Mouse (Mus musculus) ZHBTc4 (cell line): Measurements from ENCODE around the gene Fbrsl1.

Experiments used
- DNase-seq: peaks from one replicate; pipeline ENCODE4 v3.0.0-alpha.2; 2011; ENCODE audit warnings: low read depth, low spot score

The Fbrsl1 gene

DNA sequence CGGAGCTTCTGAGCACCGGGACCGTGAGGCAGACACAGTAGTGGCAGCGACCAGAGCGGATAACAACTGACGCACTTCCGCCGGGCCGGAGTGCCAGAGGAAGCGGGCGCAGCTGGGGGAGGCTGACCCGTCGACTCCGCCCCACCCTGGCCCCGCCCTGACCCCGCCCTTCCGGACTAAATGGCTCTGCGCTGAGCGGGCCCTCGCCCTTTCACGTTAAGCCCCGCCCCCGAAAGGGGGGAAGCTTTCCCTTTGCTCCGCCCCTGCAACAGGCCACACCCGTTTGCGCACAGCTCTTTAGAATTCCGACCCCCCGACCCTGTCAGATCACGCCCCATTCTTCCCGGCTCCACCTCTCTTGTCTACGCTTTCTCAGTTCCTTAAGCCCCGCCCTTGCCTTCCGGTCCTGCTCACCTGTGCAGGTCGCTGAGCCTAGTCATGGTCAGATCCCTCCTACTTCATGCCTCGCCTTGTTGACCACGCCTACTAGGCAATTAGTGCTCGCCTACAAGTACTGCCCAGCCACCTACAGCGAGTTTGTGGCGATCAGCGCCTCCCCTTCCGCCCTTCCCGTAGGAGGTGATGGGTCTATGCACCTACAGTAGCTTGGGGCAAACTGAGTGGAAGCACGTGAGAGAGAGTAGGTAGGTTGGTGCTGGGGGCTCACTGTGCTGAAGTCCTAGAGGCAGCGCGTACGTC, at the start of gene Fbrsl1:
Gene Fbrsl1 (minus strand): TSS at position 68 of the 699 bp plus-strand sequence.
- DNase-seq = peak; percentile 99

DNA sequence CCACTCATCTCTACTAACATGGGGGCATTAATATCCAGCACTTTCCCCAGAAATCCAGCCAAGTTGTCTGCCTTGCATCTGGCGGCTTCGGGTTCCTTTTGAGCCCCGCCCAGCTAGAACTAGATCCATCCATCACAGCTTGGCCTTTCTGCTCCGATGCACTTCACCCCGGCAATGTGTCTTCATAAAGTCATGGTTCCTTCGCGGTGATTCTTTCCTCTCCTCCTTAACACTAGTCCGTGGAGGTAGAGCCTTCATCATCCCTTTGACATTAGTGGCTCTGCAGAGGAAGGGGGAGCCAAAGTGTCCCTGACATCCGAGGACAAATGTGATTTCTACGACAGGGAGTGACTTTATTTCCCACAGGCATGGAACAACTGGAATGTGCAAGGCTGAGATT, 49.8 kb upstream of the Fbrsl1 start:
- DNase-seq = no peak

DNA sequence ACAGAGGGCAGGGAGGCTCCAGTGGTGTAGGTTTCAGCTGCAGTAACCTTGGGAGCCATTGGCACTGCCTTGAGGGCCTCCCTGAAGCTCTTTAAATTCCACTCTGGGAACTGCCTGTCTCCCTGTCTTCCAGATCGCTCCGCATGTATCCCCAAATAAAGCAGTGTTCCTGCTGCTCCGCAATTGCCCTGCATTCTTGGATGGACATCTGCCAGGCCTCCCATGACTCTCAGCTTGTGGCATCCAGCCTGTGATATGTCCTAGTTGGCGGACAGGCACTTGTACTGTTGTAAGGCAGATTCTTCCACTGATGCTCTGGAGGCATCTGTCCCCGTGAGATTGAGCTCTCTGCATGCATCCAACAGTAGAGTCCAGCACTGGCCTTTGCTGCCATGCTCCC, 49.3 kb upstream of the Fbrsl1 start:
- no peak for DNase-seq

DNA sequence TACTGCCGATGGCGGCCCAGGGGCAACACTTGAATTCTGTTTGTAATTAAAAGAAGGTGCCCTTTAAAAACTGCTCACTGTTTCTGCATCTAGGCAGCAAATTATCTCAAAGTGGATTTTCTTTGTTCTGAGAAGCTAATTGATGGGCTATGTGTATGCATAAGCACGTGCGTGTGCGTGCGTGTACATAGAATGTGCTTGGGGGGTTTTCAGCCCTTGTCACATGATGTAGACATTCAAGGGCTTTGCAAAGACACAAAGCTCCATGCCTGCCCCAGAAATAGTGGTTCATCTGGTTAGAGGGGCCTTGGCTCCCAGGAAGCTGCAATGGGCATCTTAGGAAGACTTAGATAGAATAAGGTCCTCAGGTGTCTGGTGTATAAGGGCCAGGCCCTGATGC, 46.7 kb upstream of the Fbrsl1 start:
- DNase-seq = no peak

DNA sequence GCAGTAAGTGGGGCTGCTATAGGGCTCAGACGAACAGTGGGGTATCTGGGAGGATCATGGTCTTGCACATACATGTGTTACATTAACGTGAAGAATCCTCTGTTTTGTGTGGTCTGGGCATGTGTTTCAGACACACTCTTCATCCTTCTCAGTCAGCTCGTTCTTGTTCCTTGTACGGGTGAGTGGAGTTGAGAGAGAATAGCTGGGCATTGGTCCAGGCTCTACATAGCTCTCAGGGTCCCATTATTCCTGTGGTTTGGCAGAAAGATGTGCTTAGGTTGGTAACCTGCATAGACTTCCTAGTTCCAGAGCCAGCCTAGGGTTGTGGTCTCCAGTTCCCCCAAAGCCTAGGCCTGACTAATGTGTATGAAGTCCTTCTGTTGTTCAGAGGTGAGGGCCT, 46.1 kb upstream of the Fbrsl1 start:
- no peak for DNase-seq

DNA sequence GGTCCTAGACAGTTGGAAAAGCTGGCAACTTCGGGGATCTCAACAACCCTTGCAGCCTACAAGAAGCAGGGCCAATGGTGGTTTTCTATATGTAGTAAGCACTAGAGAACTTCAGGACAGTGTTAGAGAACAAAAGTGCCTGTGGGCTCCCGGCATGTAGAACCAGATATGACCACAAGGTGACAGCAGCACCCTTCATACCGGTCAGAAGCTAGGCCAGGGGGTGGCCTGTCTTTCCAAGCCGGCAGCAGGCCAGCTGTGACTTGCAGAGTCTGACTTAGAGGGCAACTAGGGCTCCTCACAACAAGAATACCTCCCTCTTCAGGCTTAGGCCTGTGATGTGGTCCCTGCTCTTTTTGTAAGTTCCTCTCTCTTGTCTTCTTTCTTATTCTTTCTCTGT, 45.5 kb upstream of the Fbrsl1 start:
- peak; percentile 85 for DNase-seq

DNA sequence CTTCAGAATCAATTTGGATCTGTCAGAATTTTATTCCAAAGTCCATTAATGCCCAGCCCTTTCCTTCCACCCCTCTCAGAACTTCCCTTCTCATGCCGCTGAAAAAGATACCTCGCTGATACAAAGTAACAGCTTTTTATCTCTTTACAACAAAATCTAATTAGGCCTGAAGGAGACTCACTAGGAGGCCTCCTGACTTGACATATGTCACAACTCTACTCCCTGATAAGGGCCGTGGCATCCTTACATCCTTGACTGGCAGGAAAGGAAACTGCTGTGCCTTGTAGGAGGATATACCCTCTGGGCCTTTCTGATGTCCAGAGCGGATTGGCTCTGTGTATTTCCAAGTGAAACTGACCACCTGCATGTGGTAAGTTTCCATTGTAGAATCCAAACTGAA, 41.3 kb upstream of the Fbrsl1 start:
- no peak for DNase-seq

DNA sequence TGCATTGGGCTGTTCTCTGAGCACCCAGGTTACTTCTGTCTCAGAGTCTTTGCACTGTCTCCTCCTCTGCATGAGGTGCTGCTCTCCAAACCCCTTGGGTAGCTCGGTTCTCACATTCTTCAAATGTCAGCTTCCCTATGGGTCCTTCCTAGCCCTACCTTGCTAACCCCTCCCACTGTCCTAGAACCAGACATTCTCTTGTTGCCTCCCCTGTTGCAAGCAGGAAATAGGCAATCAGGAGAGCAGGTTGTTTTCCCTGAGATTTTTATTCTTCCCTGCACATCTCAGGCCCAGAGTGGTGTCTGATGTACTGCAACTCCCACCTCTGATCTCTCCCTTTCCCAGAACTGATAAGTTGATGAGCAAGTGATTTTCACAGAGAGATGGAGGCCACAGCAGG, 39.6 kb upstream of the Fbrsl1 start:
- DNase-seq = peak; percentile 66

DNA sequence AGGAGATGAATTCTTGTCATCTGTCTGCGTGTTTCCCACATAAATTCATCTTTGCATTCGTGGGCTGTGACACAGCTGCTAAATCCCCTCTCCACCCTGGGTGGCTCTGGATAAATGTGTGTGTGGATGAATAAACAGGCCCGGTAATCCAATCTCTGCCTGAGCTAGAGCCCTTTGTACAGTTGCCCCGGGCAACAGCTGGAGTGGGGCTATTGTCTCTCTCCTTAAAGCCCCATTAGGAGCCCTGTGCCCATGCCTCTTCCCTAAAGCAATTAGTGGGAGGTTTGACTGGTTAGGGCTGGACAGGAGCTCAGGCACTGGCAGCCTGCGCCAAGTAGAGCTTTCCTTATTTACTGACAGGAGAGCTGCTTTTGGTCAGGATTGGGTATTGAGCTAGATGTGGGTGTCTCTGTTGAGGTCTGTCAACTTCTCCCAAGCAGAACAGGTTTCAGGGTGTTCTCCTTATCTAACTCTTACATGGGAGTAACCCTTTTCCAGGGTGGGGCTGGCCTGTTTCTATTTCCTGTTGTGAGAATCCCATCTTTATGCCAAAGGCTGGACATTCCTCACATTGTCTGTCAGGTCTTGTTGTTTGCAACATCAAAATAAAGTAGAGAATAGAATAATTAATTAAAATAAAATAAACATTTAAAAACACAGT, 38.5 kb upstream of the Fbrsl1 start:
- peak; percentile 67 for DNase-seq

DNA sequence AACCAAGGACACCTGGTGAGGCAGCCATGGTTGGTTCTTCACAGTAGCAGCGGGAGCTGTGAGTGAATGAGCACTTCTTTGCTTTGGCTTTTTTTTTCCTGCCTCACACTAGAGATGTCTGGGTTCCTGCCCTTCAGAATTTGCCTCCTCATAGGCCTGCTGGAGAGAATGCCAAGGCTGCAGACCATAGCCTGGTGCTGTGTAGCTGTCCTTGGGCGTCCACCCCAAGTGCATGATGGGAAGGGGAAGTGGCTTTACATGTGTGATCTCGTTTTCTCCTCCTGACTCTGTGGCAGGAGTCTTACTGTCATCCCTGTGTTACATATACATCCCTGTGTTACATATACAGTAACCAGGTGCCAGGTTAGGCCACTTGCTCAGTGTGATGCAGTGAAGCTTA, 36.4 kb upstream of the Fbrsl1 start:
- no peak for DNase-seq

DNA sequence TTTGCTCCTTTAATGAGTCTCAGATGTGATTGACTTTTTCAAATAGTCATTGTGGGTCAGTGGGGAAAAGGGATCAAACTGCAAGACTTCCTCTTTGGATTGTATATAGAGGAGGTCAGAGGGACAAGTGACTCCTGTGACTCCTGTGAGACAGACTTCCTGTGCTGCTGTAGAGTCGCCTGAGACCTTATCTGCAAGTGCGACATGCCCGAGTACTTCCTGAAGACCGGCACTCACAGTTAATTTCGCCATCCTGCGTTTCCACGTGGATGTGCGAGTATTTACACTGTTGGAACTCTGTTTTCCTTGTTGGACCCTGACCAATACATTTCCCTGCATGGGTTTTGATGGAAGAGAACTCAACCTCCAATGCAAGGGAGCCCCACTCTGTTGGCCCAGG, 30.9 kb upstream of the Fbrsl1 start:
- no peak for DNase-seq

DNA sequence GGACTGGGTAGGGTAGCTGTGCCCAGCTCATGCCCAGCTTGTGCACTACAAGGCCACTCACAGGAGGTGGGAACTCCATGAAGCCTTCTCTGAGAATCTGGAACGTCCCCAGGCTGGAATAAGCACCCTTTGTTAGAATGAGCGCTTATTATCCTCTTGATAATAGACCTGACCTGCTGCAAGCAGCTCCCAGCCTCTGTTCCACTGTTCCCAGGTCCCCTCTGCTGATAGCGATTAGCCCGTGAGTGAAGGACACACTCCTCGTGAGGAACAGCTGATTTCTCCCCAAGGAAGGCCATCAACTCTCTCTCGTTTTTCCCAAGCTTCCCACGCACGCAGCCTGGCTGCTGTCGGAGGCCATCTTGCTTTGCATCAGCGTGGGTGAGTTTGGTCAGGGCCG, 25.9 kb upstream of the Fbrsl1 start:
- DNase-seq = peak; percentile 67

DNA sequence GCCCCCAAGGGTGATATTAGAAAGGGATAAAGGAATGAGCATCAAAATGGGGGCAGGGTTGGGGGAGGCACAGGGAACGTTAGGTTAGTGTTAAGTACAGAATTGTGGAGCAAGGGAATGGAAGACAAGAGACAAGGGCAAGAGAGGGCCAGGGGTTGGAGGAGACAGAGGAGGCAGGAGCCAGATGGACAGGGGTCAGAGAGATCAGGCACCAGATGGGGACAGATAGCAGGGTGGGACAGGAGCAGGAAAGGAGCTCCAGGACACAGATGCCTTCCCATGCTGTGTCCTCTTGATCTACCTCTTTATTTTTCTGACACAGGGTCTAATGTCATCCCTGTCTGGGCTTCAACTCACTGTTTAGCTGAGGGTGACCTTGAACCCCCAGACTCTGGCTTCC, 24.5 kb upstream of the Fbrsl1 start:
- DNase-seq = no peak

DNA sequence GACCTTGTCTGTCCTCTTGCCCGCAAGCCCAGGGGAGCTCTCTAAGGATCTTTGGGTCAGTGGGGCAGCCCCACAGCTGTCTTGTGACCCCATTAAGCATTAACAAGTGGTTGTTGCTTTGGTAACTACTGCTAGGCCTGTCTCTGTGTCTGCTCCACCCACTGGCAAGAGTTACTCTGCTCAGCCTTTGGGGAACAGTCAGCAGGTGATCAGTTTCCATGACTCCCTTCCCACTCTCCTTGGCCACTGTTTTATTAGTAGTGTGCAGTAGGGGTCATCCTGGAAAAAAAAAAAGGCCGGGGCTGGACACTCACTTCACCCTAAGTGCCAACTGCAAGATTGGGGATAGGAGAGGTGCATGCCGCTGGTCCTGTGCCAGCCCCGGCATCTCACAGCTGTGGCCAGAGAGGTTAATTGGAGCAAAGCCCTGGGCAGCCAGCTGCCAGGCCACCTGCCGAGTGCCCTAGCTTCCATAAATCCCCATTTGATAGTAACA, 23.7 kb upstream of the Fbrsl1 start:
- DNase-seq = no peak

DNA sequence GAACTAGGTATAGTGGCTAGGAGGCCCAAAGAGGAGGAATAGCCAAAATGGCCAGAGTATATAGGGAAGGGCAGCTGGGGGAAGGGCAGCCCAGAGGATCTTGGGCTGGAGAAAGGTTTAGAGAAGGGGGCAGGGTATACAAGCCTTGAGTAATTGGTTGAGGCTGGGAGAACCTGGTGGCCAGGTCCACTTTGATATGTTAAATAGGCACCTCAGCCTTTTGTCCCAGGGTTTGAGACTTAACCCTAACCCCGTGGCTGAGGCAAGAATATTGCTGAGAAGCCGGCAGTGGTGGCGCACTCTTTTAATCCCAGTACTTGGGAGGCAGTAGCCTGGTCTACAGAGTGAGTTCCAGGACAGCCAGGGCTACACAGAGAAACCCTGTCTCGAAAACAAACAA, 23.0 kb upstream of the Fbrsl1 start:
- peak; percentile 86 for DNase-seq

DNA sequence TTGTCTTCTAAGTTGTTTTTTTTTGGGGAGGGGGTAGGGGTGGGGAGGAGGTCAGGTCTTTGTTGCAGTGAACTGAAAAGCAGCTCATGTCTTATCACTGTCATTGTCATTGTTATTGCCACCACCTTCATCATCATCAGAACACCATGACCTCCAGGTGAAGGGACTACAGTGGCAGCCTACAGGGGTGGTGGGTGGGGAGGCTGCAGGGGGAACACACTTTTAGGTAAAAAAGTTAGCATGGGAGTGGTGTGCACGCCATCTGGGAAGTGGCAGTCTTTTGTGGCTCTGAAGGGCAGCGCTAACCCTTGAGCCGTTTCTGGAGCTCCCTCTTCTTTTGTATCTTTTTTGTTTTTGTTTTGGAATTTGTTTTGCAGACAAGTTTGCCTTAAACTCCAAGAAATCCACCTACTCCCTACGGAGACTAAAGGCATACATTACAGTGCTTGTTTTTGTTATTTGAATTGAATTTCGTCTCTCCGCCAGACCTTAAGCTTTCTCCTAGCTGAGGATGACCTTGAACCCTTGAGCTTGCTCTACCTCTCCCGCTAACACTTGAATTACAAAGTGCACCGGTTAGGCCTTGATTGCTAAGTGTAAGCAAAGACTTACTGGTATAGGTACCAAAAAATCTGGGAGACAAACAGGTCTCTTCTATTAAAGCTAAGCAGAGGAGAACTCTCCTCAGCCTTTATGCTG, 21.1 kb upstream of the Fbrsl1 start:
- peak; percentile 97 for DNase-seq

DNA sequence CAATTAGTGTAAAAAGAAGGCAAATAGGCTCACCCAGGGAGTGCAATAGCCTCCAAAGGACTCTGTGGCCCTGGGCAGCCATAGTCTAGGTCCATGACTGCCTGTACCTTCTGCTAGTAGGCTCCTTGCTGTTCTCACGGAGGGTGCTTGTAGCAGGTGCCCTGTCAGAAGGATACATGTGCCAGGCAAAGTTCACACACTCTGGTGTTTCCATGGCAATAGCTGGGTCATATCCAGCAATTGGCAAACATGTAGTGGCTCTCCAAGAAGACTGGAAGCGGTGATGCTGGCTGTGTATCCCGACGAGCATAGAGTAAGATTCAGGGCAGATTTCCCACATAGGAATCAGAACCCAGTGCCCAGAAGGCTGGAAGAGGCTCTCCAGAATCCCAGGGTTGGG, 20.0 kb upstream of the Fbrsl1 start:
- peak; percentile 32 for DNase-seq

DNA sequence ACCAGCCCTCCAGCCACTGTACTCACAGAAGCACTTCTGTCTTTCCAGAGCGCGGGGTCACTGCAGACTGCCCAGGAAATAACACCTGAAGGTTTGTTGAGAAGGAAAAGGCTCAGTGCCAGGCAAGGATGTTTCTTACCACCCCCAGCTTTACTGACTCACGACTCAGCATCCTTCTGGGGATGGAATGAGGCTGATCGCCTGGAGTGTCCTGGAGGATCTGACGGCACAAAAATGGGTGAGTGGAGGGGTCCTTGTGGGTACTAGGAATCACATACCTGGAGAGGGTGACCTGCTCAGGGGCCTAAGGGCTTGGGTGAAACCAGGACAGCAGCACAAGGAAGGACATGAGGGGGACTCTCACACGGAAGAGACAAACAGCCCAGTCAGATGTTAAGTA, 19.4 kb upstream of the Fbrsl1 start:
- no peak for DNase-seq

DNA sequence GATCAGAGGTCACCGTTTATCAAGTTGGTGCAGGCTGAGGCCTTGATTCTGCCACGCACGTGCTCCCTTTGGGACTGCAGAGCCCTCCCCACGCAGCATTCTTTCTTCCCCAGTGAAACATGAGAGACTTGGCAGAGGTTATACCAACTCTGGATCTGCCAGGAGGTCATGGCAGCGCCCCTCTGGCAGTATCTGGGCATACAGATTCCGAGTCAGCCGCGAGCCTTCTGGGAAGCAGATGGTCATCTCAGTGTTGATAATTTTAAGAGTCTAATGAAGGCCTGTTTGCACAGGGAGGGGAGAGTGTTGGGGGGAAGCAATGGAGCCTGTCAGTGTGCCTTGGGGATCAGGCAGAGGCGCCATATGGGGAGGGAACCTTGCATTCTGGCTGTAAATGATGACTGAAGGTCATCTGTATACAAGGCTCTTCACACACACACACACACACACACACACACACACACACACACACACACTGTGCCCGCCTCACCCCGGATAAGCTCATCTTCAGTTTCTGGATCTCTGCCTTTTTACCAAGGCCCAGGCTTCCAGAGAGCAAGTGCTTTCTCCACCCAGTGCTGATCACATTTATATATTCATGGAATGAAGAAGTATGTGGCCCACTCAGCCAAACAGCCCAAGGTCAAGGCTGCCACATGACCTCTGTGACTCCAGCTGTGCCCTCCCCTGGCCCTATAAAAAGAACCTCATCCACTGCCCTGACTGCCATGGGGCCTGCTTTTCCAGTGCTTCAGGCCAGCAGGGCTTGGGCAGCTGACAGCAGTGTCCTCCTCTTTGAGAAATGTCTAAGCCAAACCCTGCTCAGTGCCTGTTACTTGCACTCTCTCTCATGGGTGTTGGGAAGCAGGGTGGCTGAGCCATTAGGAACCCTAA, 18.5 kb upstream of the Fbrsl1 start:
- peak; percentile 85 for DNase-seq

DNA sequence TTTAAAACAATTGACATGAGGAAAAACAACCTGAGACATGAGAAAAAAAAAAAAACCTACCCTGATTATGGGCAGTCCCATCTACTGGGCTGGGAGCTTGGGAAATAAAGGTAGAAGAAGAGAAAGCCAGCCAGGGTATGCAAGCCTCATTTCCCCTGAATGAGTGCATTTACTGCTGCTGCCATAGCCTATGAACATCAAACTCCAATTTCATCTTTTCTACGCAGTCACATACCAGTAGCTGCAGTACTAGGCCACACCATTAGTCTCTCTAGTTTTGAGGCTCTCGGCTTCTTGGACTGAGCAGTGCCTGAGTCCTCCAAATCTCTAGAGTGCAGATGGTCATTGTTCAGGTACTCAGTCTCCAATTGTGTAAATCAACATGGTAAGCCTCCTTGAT, 14.3 kb upstream of the Fbrsl1 start:
- DNase-seq = no peak

DNA sequence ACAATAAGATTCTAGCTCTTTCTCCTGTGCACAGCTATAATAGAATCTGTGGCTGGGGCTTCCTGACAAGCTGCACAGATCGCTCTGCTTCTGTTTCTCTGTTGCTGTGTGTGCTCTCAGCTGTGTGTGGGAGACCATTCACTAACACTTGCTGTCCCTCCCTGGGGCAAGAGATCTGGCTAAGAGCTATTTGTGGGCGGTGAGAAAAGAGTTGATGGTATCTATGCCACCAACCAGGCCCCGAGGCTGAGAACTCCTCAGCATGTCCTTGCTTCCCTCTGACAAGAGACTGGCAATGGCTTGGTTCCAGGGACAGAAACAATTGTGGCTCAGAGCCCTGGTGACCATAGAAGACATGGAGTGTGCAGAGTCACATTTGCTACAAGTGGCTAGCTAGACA, 10.6 kb upstream of the Fbrsl1 start:
- DNase-seq = no peak

DNA sequence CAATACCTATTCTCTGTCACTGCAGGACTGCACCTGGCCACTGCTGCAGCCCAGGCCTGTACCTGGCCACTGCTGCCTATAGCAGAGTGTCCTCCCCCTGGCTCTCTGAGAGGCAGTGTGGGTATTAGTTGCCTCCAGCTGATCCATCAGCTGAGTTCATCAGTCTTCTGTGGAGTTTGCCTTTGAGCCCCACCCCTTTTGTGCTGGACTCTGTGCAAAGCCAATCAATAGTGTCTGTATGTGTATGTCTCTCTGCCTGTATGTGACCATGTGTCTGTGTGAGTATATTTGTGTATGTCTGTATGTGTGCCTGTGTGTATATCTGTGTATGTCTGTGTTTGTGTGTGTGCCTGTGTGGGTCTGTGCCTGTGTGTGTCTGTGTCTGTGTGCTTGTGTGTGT, 7.0 kb upstream of the Fbrsl1 start:
- no peak for DNase-seq
